Mouse (Mus musculus) lung, adult 2 months (tissue): ENCODE measurements at regions not wholly inside any gene's neighbourhood (a gene's known extent, or its start where the extent isn't known, plus 50 kb on each side); places are given as distances from the start of the nearest gene placed in this dataset.

Experiments
- CTCF ChIP-seq: fragments of 200-500 bp; IDR thresholded peaks from 2 replicates; pipeline ENCODE4 v1.5.1; 2011; ENCODE audit warnings: mild to moderate bottlenecking, low read length, control low read depth; ENCODE audit not compliant: insufficient read depth
- POLR2A ChIP-seq: fragments of 200-500 bp; IDR thresholded peaks from 2 replicates; pipeline ENCODE4 v1.6.1; 2011; ENCODE audit warnings: low read depth, mild to moderate bottlenecking, control low read depth, low read length, borderline replicate concordance; ENCODE audit errors: extremely low read depth

GRCm38 (mm10) chr5:133062481-133062880 is 519.3 kb upstream of the Auts2 start:
- TF ChIP-seq CTCF (no peak), POLR2A (no peak)
